Mouse (Mus musculus) ES-CJ7 (cell line): Measurements from ENCODE around the gene Klk13.

Experiments used
- DNase-seq: peaks from one replicate; pipeline ENCODE4 v3.0.0; 2011; ENCODE audit warnings: low read depth, low spot score

Gene Klk13

DNA sequence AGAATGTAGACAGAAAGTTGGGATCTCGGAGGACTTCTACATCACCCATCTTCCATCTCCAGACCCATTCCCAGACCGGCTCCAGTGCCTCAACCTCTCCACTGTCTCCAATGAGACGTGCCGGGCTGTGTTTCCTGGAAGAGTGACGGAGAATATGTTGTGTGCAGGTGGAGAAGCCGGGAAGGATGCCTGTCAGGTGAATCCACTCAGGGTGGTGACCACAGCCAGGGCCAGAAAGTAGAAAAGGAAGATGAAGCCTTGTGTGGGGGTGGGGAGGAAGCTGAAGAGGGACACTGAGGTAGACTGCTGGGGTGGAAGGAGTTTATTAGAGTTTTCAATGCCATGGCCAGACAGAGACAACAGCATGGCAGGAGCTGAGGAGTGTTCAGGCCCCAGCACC lies 59.5 kb downstream of the Klk13 start:
- DNase-seq = no peak

DNA sequence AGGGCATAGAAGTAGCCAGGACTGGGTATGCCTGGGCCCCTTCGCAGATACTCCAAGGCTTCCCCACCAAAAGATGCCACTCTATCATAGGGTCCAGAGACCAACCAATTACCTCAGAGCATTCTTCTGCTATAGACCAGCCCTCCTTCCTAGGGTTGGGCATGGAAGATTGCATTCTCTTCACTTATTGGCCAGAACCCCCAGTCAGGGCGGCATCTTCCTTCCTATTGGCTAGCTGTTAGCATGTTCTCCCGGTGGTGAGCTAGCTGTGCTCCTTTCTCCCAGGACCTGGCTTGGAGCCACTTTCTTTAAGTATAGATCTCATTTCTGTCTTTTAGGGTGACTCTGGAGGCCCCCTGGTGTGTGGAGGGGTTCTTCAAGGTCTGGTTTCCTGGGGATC lies 60.5 kb downstream of the Klk13 start:
- peak; percentile 39 for DNase-seq

DNA sequence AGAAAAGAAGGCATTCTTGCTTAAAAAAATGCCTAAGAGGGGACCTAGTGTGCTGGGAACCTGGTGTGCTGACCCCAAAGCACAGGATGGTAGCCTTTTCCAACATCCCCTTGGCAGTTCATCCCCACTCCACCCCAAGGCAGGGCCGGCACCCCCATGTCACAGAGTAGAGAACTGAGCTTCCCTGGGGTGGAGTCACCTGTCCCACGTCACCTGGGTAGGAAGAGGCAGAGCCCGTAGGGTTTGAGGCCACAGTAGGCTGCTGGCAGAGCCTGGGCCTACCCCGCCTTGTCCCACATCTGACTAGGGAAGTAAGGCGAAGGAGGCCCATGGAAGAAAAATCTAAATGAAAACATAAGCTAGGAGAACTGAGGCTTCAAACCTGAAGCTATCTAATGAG lies 62.0 kb downstream of the Klk13 start, which contains the start of gene Klk11:
Gene Klk11, plus strand, starts transcription at position 241 of the 400 bp plus-strand sequence.
- DNase-seq = no peak

DNA sequence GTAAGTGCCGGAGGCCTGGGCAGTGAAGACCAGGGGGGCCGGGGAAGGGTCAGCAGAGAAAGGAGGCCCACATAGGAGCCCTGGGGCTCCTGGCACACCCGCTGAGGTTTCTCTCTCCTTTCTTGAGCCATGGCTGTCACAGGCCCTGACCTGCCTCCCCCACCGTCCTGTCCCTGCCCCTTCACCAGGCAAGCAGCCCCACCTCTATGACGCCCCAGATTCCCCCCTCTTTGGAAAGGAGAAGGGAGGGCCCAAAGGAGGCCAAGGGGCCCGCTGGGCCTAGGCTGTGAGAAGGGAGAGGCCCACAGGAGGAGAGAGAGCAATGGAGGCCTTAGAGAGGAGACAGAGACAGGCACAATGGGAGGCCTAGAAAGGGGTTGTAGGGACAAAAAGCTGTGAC lies 62.4 kb downstream of the Klk13 start:
- DNase-seq = no peak

DNA sequence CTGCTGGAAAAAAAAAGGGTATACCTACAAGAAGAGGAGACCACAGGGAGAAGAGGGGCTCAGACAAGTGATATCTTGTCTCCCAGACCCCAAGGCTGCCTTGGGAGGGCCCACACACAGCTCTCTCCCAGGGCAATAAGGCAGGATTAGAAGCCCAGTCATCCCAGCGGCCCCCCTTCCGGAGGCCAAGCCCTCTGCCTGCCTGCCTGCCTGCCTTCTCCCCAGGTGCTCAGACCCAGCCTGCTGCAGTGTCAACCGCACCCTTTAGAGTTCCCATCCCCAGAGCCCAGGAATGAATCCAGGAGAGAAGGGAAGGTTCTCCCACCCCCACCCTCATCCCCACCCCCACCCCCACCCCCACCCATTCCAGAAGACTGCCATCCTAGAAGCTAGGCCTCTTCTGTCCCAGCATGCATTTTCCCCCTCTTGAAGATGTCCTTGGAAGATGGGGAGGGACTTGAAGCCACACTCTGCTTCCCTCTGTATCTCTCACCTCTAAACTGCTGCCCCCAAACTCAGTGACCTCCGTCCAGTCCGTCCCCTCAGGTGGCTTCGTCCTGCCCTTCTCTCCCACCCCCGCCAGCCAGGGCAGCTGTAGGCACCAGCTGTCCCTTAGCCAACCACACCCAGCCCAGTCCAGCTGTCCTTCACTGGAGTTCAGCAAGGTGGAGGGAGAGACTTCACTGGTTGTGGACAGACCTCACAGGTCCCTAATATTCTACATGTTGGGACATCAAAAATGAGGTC lies 63.1 kb downstream of the Klk13 start:
- DNase-seq = peak; percentile 65

DNA sequence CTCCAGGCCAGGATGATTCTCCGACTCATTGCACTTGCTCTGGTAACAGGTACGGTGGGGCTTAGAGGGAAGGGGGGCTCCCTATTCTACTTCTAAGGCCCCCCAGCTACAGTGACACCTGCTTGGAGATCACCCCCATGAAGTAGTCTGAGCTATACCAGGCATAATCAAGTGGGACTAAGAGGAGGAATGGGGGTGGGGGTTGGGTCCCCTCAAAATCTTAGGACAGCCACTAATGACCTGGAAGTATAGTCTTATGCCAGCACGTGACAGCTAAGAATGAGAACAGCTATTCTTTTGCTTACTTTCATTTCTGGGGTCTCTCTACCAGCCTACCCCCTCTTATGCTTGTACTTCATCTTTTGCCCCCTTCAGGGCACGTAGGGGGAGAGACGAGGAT lies 64.1 kb downstream of the Klk13 start:
- no peak for DNase-seq
